Mouse (Mus musculus) testis, adult 2 months (tissue): Measurements from ENCODE around the gene Egfl8. TPM values are rescaled to one million over a fixed set of nuclear protein-coding genes. Genes with fewer than 3 reads are reported as not detected.

Experiments used
- H3K27ac ChIP-seq: fragments of 200-500 bp; 2 replicates; pipeline ENCODE4 v1.5.1; 2012; ENCODE audit warnings: low read depth, low read length; ENCODE audit not compliant: control insufficient read depth, insufficient read depth
- H3K27me3 ChIP-seq: fragments of 200-500 bp; 2 replicates; pipeline ENCODE4 v1.6.1; 2012; ENCODE audit warnings: mild to moderate bottlenecking, low read length, moderate library complexity; ENCODE audit not compliant: control insufficient read depth, insufficient read depth
- H3K36me3 ChIP-seq: fragments of 200-500 bp; 2 replicates; pipeline ENCODE4 v1.6.1; 2012; ENCODE audit warnings: mild to moderate bottlenecking, low read length; ENCODE audit not compliant: control insufficient read depth, insufficient read depth
- H3K4me1 ChIP-seq: fragments of 200-500 bp; 2 replicates; pipeline ENCODE4 v1.6.1; 2012; ENCODE audit warnings: low read length; ENCODE audit not compliant: control insufficient read depth, insufficient read depth
- H3K4me3 ChIP-seq: fragments of 200-500 bp; 2 replicates; pipeline ENCODE4 v1.5.1; 2012; ENCODE audit warnings: low read depth, mild to moderate bottlenecking, low read length, moderate library complexity, mixed read lengths; ENCODE audit not compliant: control insufficient read depth
- CTCF ChIP-seq: fragments of 200-500 bp; IDR thresholded peaks from 2 replicates; pipeline ENCODE4 v1.5.1; 2012; ENCODE audit warnings: low read depth, mild to moderate bottlenecking, inconsistent platforms, low read length, moderate library complexity; ENCODE audit not compliant: control insufficient read depth, insufficient read depth, insufficient replicate concordance
- POLR2A ChIP-seq: fragments of 200-500 bp; IDR thresholded peaks from 2 replicates; pipeline ENCODE4 v1.6.1; 2012; ENCODE audit warnings: low read depth, mild to moderate bottlenecking, inconsistent platforms, low read length, moderate library complexity; ENCODE audit not compliant: control insufficient read depth
- polyA plus RNA-seq: library from polyadenylated mRNA; depleted of rRNA; stranded (reverse); fragments of >200 nt; gene quantifications from 2 replicates; pipeline ENCODE4 v1.2.3, GENCODE M21; 2012

Egfl8 gene
- polyA plus RNA-seq, 1 experiment, result 0.53 TPM

GRCm38 (mm10) chr17:34648141-34648890 is 32.5 kb upstream of the Egfl8 start:
- no peak overlapping the region; the same call in 1 of the 2 replicates for H3K4me3 ChIP-seq
- TF ChIP-seq POLR2A (no peak), CTCF (no peak)
- peaks cover 13% of the 10 kb centered on the region for H3K36me3 ChIP-seq
- H3K27ac ChIP-seq, result no peak overlapping the region
- H3K4me1 ChIP-seq, result peaks cover 21% of the 10 kb centered on the region
- H3K27me3 ChIP-seq, result no peaks in the 10 kb centered on the region

GRCm38 (mm10) chr17:34646906-34647787 is 31.4 kb upstream of the Egfl8 start, which contains the start of gene Atf6b:
Gene Atf6b, plus strand, starts transcription at chr17:34647146.
- Histone ChIP-seq H3K27me3 (no peaks in the 10 kb centered on the region), H3K4me1 (peaks cover 21% of the 10 kb centered on the region), H3K27ac (peak within 1 kb of the TSS; percentile 79), H3K4me3 (peak within 1 kb of the TSS; percentile 95), H3K36me3 (peaks cover 7% of the 10 kb centered on the region)
- TF ChIP-seq CTCF, result no peak
- TF ChIP-seq POLR2A, result peak; percentile 25; the same call in 1 of the 2 replicates

- no peak for TF ChIP-seq POLR2A
- TF ChIP-seq CTCF, result no peak
- Histone ChIP-seq H3K27ac (no peak overlapping the region), H3K4me1 (peaks cover 21% of the 10 kb centered on the region), H3K36me3 (peaks cover 3% of the 10 kb centered on the region), H3K4me3 (peak overlapping the region; percentile 95), H3K27me3 (no peaks in the 10 kb centered on the region)
Measured at GRCm38 (mm10) chr17:34645831-34646511, 30.2 kb upstream of the Egfl8 start.

- TF ChIP-seq POLR2A (no peak), CTCF (no peak)
- Histone ChIP-seq H3K4me3 (peak overlapping the region; percentile 95), H3K36me3 (no peaks in the 10 kb centered on the region; the same call in 1 of the 2 replicates), H3K27me3 (no peaks in the 10 kb centered on the region), H3K27ac (peak overlapping the region; percentile 63), H3K4me1 (peaks cover 21% of the 10 kb centered on the region)
Measured at GRCm38 (mm10) chr17:34645256-34645829, 29.6 kb upstream of the Egfl8 start.

GRCm38 (mm10) chr17:34644608-34645007 is 28.8 kb upstream of the Egfl8 start, which contains the start of gene Fkbpl:
Gene Fkbpl, plus strand, starts transcription at chr17:34644764.
- no peaks in the 10 kb centered on the region for H3K27me3 ChIP-seq
- no peak for TF ChIP-seq CTCF
- TF ChIP-seq POLR2A, result peak; percentile 85
- H3K27ac ChIP-seq, result peak within 1 kb of the TSS; percentile 72
- peak within 1 kb of the TSS; percentile 95 for H3K4me3 ChIP-seq
- no peaks in the 10 kb centered on the region for H3K36me3 ChIP-seq
- peaks cover 21% of the 10 kb centered on the region for H3K4me1 ChIP-seq

- no peaks in the 10 kb centered on the region for H3K27me3 ChIP-seq
- peak overlapping the region; percentile 72 for H3K27ac ChIP-seq
- H3K36me3 ChIP-seq, result no peaks in the 10 kb centered on the region
- H3K4me3 ChIP-seq, result peak overlapping the region; percentile 95
- H3K4me1 ChIP-seq, result peaks cover 21% of the 10 kb centered on the region
- TF ChIP-seq CTCF, result no peak
- TF ChIP-seq POLR2A, result no peak; the same call in 1 of the 2 replicates
Measured at GRCm38 (mm10) chr17:34643944-34644343, 28.2 kb upstream of the Egfl8 start.
